Mouse (Mus musculus) cortical plate, adult 2 months (tissue): ENCODE data around the gene Cd200r1.

Experiments
- CTCF ChIP-seq: fragments of 200-500 bp; IDR thresholded peaks from 2 replicates; pipeline ENCODE4 v1.5.1; 2011; ENCODE audit warnings: mild to moderate bottlenecking, control low read depth, low read length; ENCODE audit not compliant: insufficient read depth; ENCODE audit errors: extremely low read depth
- POLR2A ChIP-seq: fragments of 200-500 bp; IDR thresholded peaks from 2 replicates; pipeline ENCODE4 v1.6.1; 2011; ENCODE audit warnings: mild to moderate bottlenecking, low read length, control low read depth; ENCODE audit not compliant: insufficient read depth; ENCODE audit errors: extremely low read depth

GRCm38 (mm10) chr16:44719349-44719748 lies 46.2 kb upstream of the Cd200r1 start:
- TF ChIP-seq POLR2A (no peak), CTCF (no peak)
